Mouse (Mus musculus): ENCODE results near the gene Rnf208. TPM values are rescaled to one million over a fixed set of nuclear protein-coding genes. Genes with fewer than 3 reads are reported as not detected.

Gene Rnf208
- polyA plus RNA-seq, 1 experiment: 0.59 TPM

DNA sequence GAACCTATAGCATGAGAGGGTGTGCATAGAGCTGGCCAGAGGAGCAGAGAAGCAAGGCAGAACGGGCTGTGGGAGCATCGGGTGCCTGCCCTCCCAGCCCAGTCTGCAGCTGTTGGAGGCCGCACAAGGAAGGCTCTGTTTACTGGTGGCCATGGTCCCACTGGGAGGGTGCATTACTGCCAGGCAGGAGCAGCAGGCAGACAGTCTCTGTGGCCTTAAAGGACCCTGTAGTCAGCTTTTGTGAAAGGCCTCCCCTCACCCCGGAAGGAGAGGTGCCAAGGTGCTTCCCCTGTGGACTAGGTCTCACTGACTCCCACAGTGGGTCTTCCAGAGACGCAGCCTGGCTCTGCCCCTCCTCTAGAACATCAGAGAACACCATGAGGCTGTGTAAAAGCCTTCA lies 15.2 kb upstream of the Rnf208 start:
- TF ChIP-seq CEBPB (IDR thresholded peaks at IDR 0.05; ENCODE audit: insufficient read depth, poor library complexity, severe bottlenecking) (no peak), TCF12 (IDR thresholded peaks at IDR 0.05; ENCODE audit: insufficient read depth, poor library complexity, severe bottlenecking) (no peak), POLR2A (IDR thresholded peaks at IDR 0.05; ENCODE audit: insufficient read length, low read depth) (peak; percentile 47), TCF3 (IDR thresholded peaks at IDR 0.05; ENCODE audit: insufficient read length, low read depth) (peak; percentile 45), MYOG (IDR thresholded peaks at IDR 0.05; ENCODE audit: control insufficient read depth in 1 of 3, insufficient read depth in 1 of 3, insufficient read length in 2 of 3, low read depth in 2 of 3) (peak; percentile 70 to 97 (median 94)), MAX (IDR thresholded peaks at IDR 0.05; ENCODE audit: low read depth) (no peak), E2F4 (IDR thresholded peaks at IDR 0.05; ENCODE audit: insufficient read depth) (no peak), SRF (IDR thresholded peaks at IDR 0.05; ENCODE audit: control insufficient read depth, insufficient read length, low read depth) (no peak), MYOD1 (IDR thresholded peaks at IDR 0.05; ENCODE audit: control insufficient read depth in 1 of 3, insufficient read length in 2 of 3, low read depth in 2 of 3) (peak in 2 of 3 experiments; percentile 91 to 92), USF1 (IDR thresholded peaks at IDR 0.05; ENCODE audit: low read depth) (no peak), REST (IDR thresholded peaks at IDR 0.05; ENCODE audit: insufficient read depth, insufficient read length) (no peak), POLR2AphosphoS2 (IDR thresholded peaks at IDR 0.05; ENCODE audit: insufficient read length, low read depth) (no peak)
- Histone ChIP-seq H3K79me2 (ENCODE audit: control insufficient read depth, insufficient read depth) (peaks cover 11% of the 10 kb centered on the region), H3K4me2 (ENCODE audit: low read depth) (peak overlapping the region; percentile 45), H3K27me3 (ENCODE audit: control insufficient read depth, insufficient read depth, insufficient read length) (peaks cover 21% of the 10 kb centered on the region), H3K36me3 (ENCODE audit: control insufficient read depth, insufficient read depth) (peaks cover 15% of the 10 kb centered on the region), H3ac (ENCODE audit: control insufficient read depth, insufficient read length) (no peak overlapping the region), H3K4me3 (no peak overlapping the region)

DNA sequence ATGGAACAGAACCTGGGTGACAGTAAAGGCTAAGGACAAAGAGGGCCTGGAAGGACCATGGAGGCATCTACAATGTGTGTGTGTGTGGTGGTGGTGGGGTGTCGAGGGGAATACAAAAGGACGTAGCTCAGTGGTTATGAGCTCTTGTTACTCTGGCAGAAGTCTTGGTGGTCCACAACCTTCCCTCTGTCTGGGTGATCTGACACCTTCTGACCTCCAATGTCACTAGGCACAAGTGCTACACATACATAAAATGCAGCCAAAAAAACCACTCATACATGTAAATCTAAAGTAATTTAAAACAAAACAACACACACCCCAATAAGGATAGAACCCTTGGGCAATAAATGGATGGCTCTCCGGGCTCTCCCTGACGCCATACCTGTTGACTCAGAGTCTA lies 14.6 kb upstream of the Rnf208 start:
- H3K36me3 ChIP-seq (ENCODE audit: control insufficient read depth, insufficient read depth): peaks cover 9% of the 10 kb centered on the region
- peaks cover 26% of the 10 kb centered on the region for H3K27me3 ChIP-seq (ENCODE audit: control insufficient read depth, insufficient read depth, insufficient read length)
- no peak overlapping the region for H3ac ChIP-seq (ENCODE audit: control insufficient read depth, insufficient read length)
- H3K79me2 ChIP-seq (ENCODE audit: control insufficient read depth, insufficient read depth): peaks cover 11% of the 10 kb centered on the region
- no peak overlapping the region for H3K4me3 ChIP-seq
- no peak for TF ChIP-seq MYOD1 (IDR thresholded peaks at IDR 0.05; ENCODE audit: control insufficient read depth in 1 of 3, insufficient read length in 2 of 3, low read depth in 2 of 3)
- H3K4me2 ChIP-seq (ENCODE audit: low read depth): peak overlapping the region; percentile 45

DNA sequence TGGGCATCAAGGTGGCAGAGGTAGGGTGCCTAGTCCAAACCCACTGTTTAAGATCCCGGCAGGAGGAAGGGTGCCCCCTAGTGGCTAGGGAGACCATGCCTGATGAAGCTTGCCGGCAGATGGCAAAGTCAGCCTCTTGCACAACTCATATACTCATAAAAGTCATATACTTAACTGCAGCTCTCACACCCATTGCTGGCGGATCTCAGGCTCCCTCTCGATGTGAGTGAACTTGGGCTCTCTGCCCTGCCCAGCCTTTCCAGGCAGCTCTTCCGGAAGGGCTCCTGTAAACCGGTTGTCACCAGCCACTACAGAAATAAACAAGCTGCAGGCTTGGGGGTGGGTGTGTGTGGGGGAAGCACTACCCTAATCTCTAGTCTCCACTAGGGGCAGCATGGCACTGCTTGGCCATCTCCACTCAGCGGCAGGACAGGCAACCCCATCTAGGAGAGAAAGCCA lies 13.6 kb upstream of the Rnf208 start:
- H3K4me3 ChIP-seq: peak overlapping the region; percentile 6

DNA sequence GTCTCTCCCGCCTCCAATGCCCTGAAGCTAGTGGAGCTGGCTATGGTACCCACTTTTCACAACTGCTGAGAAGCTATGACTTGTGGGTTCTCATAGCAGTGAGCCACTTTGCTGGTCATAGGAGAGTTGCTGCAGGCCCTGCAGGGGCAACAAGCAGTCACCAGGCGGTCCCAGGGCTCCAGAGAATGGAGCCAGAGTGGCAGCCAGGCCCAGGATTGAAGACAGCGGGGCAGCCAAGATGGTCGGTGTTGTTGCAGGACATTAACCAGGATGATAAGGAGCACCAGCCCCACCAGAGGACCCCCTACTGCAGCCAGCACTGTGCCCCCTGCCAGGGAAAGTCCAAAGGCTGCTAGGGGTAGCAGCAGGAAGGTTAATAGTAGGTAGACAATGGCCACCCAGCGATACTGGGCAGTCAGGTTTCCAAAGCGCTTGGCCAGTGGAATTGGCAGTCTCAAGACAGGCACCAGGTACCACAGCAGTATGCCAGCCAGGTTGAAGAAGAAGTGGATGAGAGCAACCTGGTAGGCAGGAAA lies 13.0 kb upstream of the Rnf208 start:
- Histone ChIP-seq H3K79me2 (ENCODE audit: control insufficient read depth, insufficient read depth) (no peaks in the 10 kb centered on the region), H3ac (ENCODE audit: control insufficient read depth, insufficient read length) (no peak overlapping the region), H3K4me3 (peak overlapping the region; percentile 6), H3K36me3 (ENCODE audit: control insufficient read depth, insufficient read depth) (no peaks in the 10 kb centered on the region), H3K4me2 (ENCODE audit: low read depth) (peak overlapping the region; percentile 75), H3K27me3 (ENCODE audit: control insufficient read depth, insufficient read depth, insufficient read length) (peaks cover 43% of the 10 kb centered on the region)
- TF ChIP-seq POLR2AphosphoS2 (IDR thresholded peaks at IDR 0.05; ENCODE audit: insufficient read length, low read depth): no peak
- no peak for TF ChIP-seq TCF3 (IDR thresholded peaks at IDR 0.05; ENCODE audit: insufficient read length, low read depth)
- no peak for TF ChIP-seq POLR2A (IDR thresholded peaks at IDR 0.05; ENCODE audit: insufficient read length, low read depth)
- no peak for TF ChIP-seq TCF12 (IDR thresholded peaks at IDR 0.05; ENCODE audit: insufficient read depth, poor library complexity, severe bottlenecking)
- TF ChIP-seq MAX (IDR thresholded peaks at IDR 0.05; ENCODE audit: low read depth): no peak
- no peak for TF ChIP-seq REST (IDR thresholded peaks at IDR 0.05; ENCODE audit: insufficient read depth, insufficient read length)
- no peak for TF ChIP-seq USF1 (IDR thresholded peaks at IDR 0.05; ENCODE audit: low read depth)
- TF ChIP-seq E2F4 (IDR thresholded peaks at IDR 0.05; ENCODE audit: insufficient read depth): no peak
- no peak for TF ChIP-seq MYOD1 (IDR thresholded peaks at IDR 0.05; ENCODE audit: control insufficient read depth in 1 of 3, insufficient read length in 2 of 3, low read depth in 2 of 3)
- TF ChIP-seq SRF (IDR thresholded peaks at IDR 0.05; ENCODE audit: control insufficient read depth, insufficient read length, low read depth): no peak
- no peak for TF ChIP-seq CEBPB (IDR thresholded peaks at IDR 0.05; ENCODE audit: insufficient read depth, poor library complexity, severe bottlenecking)
- TF ChIP-seq MYOG (IDR thresholded peaks at IDR 0.05; ENCODE audit: control insufficient read depth in 1 of 3, insufficient read depth in 1 of 3, insufficient read length in 2 of 3, low read depth in 2 of 3): no peak

More for the DNA sequence above, 13.6 kb upstream of the Rnf208 start:
- Histone ChIP-seq H3K4me2 (ENCODE audit: low read depth) (peak overlapping the region; percentile 75), H3ac (ENCODE audit: control insufficient read depth, insufficient read length) (no peak overlapping the region), H3K36me3 (ENCODE audit: control insufficient read depth, insufficient read depth) (peaks cover 3% of the 10 kb centered on the region), H3K27me3 (ENCODE audit: control insufficient read depth, insufficient read depth, insufficient read length) (peaks cover 37% of the 10 kb centered on the region), H3K79me2 (ENCODE audit: control insufficient read depth, insufficient read depth) (peaks cover 6% of the 10 kb centered on the region)
- TF ChIP-seq POLR2A (IDR thresholded peaks at IDR 0.05; ENCODE audit: insufficient read length, low read depth) (no peak), CEBPB (IDR thresholded peaks at IDR 0.05; ENCODE audit: insufficient read depth, poor library complexity, severe bottlenecking) (peak; percentile 84)

DNA sequence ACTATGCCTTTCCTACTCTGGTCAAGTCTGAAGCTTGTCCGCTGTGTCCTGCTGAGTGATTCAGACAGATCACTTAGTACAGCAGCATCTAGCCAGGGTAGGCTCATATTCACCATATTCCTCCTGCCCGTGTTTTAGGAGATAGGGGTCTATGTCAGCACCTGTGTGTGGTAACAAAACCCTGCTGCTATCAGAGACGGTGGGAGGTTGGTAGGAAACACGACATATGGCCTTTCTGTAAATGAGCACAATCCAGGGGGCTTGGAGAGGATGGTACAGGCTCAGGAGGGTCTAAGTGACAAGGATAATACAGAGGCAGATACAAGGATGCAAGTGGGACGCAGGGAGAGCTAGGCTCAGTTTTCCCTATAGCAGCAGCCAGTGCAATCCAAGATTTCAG lies 12.5 kb upstream of the Rnf208 start:
- H3K4me3 ChIP-seq: no peak overlapping the region
- TF ChIP-seq MYOG (IDR thresholded peaks at IDR 0.05; ENCODE audit: control insufficient read depth in 1 of 3, insufficient read depth in 1 of 3, insufficient read length in 2 of 3, low read depth in 2 of 3) (no peak), TCF12 (IDR thresholded peaks at IDR 0.05; ENCODE audit: insufficient read depth, poor library complexity, severe bottlenecking) (no peak), MYOD1 (IDR thresholded peaks at IDR 0.05; ENCODE audit: control insufficient read depth in 1 of 3, insufficient read length in 2 of 3, low read depth in 2 of 3) (no peak), CEBPB (IDR thresholded peaks at IDR 0.05; ENCODE audit: insufficient read depth, poor library complexity, severe bottlenecking) (no peak), REST (IDR thresholded peaks at IDR 0.05; ENCODE audit: insufficient read depth, insufficient read length) (no peak), POLR2AphosphoS2 (IDR thresholded peaks at IDR 0.05; ENCODE audit: insufficient read length, low read depth) (no peak)
- H3K79me2 ChIP-seq (ENCODE audit: control insufficient read depth, insufficient read depth): no peaks in the 10 kb centered on the region
- no peaks in the 10 kb centered on the region for H3K36me3 ChIP-seq (ENCODE audit: control insufficient read depth, insufficient read depth)
- H3K4me2 ChIP-seq (ENCODE audit: low read depth): no peak overlapping the region
- no peak overlapping the region for H3ac ChIP-seq (ENCODE audit: control insufficient read depth, insufficient read length)
- H3K27me3 ChIP-seq (ENCODE audit: control insufficient read depth, insufficient read depth, insufficient read length): peaks cover 48% of the 10 kb centered on the region

All from myocyte (in vitro differentiated cells).